Mouse (Mus musculus): ENCODE data around the gene Fos. TPM values are rescaled to one million over a fixed set of nuclear protein-coding genes. Genes with fewer than 3 reads are reported as not detected.

Fos gene
- polyA plus RNA-seq, 1 experiment from 2014 or later: 11.2 TPM

GRCm38 (mm10) chr12:85499001-85499400 is 25.3 kb downstream of the Fos start:
- Histone ChIP-seq H3K4me2 (ENCODE audit: low read depth, low read length) (no peak overlapping the region), H3K9ac (ENCODE audit: low read depth, low read length) (no peak overlapping the region), H3K27ac (replicated peaks; ENCODE audit: low read depth, low read length) (no peak overlapping the region), H3K27me3 (replicated peaks; ENCODE audit: control insufficient read depth, insufficient read depth, low read length) (no peaks in the 10 kb centered on the region), H3K9me3 (ENCODE audit: control insufficient read depth, low read length) (0 out of 2 replicates have a peak, but pooled peaks cover 3% of the 10 kb centered on the region), H3K4me1 (ENCODE audit: control insufficient read depth, insufficient read depth, low read length) (no peaks in the 10 kb centered on the region), H3K4me3 (ENCODE audit: low read depth, low read length) (no peak overlapping the region), H3K36me3 (ENCODE audit: control insufficient read depth, insufficient read depth, low read length) (no peaks in the 10 kb centered on the region)
- ATAC-seq (ENCODE audit: low read depth) (no peak), DNase-seq (ENCODE audit: low spot score) (no peak)
- 69% methylated on average over 8 of the region's 8 CpGs for WGBS

- Histone ChIP-seq H3K27ac (replicated peaks; ENCODE audit: low read depth, low read length) (no peak overlapping the region), H3K4me2 (ENCODE audit: low read depth, low read length) (no peak overlapping the region), H3K4me3 (ENCODE audit: low read depth, low read length) (no peak overlapping the region), H3K4me1 (ENCODE audit: control insufficient read depth, insufficient read depth, low read length) (no peaks in the 10 kb centered on the region), H3K27me3 (replicated peaks; ENCODE audit: control insufficient read depth, insufficient read depth, low read length) (no peaks in the 10 kb centered on the region), H3K9me3 (ENCODE audit: control insufficient read depth, low read length) (peaks cover 10% of the 10 kb centered on the region; the same call in 1 of the 2 replicates), H3K36me3 (ENCODE audit: control insufficient read depth, insufficient read depth, low read length) (no peaks in the 10 kb centered on the region), H3K9ac (ENCODE audit: low read depth, low read length) (no peak overlapping the region)
- ATAC-seq (ENCODE audit: low read depth) (no peak), DNase-seq (ENCODE audit: low spot score) (no peak)
- WGBS: 92% methylated on average over 4 of the region's 4 CpGs
These were observed 29.0 kb downstream of the Fos start for GRCm38 (mm10) chr12:85502682-85503081.

- H3K4me3 ChIP-seq (ENCODE audit: low read depth, low read length): no peak overlapping the region
- peaks cover 8% of the 10 kb centered on the region; the same call in 1 of the 2 replicates for H3K9me3 ChIP-seq (ENCODE audit: control insufficient read depth, low read length)
- H3K27me3 ChIP-seq (replicated peaks; ENCODE audit: control insufficient read depth, insufficient read depth, low read length): no peaks in the 10 kb centered on the region
- H3K9ac ChIP-seq (ENCODE audit: low read depth, low read length): no peak overlapping the region
- DNase-seq (ENCODE audit: low spot score): no peak
- H3K36me3 ChIP-seq (ENCODE audit: control insufficient read depth, insufficient read depth, low read length): no peaks in the 10 kb centered on the region
- no peak overlapping the region for H3K4me2 ChIP-seq (ENCODE audit: low read depth, low read length)
- H3K27ac ChIP-seq (replicated peaks; ENCODE audit: low read depth, low read length): no peak overlapping the region
- ATAC-seq (ENCODE audit: low read depth): no peak
- WGBS: 25% methylated on average over 3 of the region's 3 CpGs
- no peaks in the 10 kb centered on the region for H3K4me1 ChIP-seq (ENCODE audit: control insufficient read depth, insufficient read depth, low read length)
These were observed 34.5 kb downstream of the Fos start for GRCm38 (mm10) chr12:85508235-85508634.

GRCm38 (mm10) chr12:85510013-85510412 is 36.3 kb downstream of the Fos start:
- H3K9me3 ChIP-seq (ENCODE audit: control insufficient read depth, low read length): peaks cover 8% of the 10 kb centered on the region; the same call in 1 of the 2 replicates
- no peak for ATAC-seq (ENCODE audit: low read depth)

GRCm38 (mm10) chr12:85513789-85514447 is 40.2 kb downstream of the Fos start:
- Histone ChIP-seq H3K36me3 (ENCODE audit: control insufficient read depth, insufficient read depth, low read length) (no peaks in the 10 kb centered on the region), H3K9ac (ENCODE audit: low read depth, low read length) (no peak overlapping the region), H3K27ac (replicated peaks; ENCODE audit: low read depth, low read length) (no peak overlapping the region), H3K4me3 (ENCODE audit: low read depth, low read length) (no peak overlapping the region), H3K27me3 (replicated peaks; ENCODE audit: control insufficient read depth, insufficient read depth, low read length) (no peaks in the 10 kb centered on the region), H3K4me2 (ENCODE audit: low read depth, low read length) (no peak overlapping the region), H3K9me3 (ENCODE audit: control insufficient read depth, low read length) (no peaks in the 10 kb centered on the region), H3K4me1 (ENCODE audit: control insufficient read depth, insufficient read depth, low read length) (no peaks in the 10 kb centered on the region)
- ATAC-seq (ENCODE audit: low read depth) (no peak), DNase-seq (ENCODE audit: low spot score) (no peak)
- WGBS: 77% methylated on average over 6 of the region's 6 CpGs

More at GRCm38 (mm10) chr12:85510013-85510412, 36.3 kb downstream of the Fos start:
- H3K36me3 ChIP-seq (ENCODE audit: control insufficient read depth, insufficient read depth, low read length): no peaks in the 10 kb centered on the region
- WGBS: 94% methylated on average over 2 of the region's 2 CpGs
- no peak for DNase-seq (ENCODE audit: low spot score)
- no peak overlapping the region for H3K27ac ChIP-seq (replicated peaks; ENCODE audit: low read depth, low read length)
- H3K27me3 ChIP-seq (replicated peaks; ENCODE audit: control insufficient read depth, insufficient read depth, low read length): no peaks in the 10 kb centered on the region
- no peak overlapping the region for H3K9ac ChIP-seq (ENCODE audit: low read depth, low read length)
- no peak overlapping the region for H3K4me2 ChIP-seq (ENCODE audit: low read depth, low read length)
- H3K4me3 ChIP-seq (ENCODE audit: low read depth, low read length): no peak overlapping the region
- no peaks in the 10 kb centered on the region for H3K4me1 ChIP-seq (ENCODE audit: control insufficient read depth, insufficient read depth, low read length)

GRCm38 (mm10) chr12:85514958-85515357 is 41.3 kb downstream of the Fos start:
- Histone ChIP-seq H3K27me3 (replicated peaks; ENCODE audit: control insufficient read depth, insufficient read depth, low read length) (no peaks in the 10 kb centered on the region), H3K4me1 (ENCODE audit: control insufficient read depth, insufficient read depth, low read length) (no peaks in the 10 kb centered on the region), H3K36me3 (ENCODE audit: control insufficient read depth, insufficient read depth, low read length) (no peaks in the 10 kb centered on the region), H3K4me3 (ENCODE audit: low read depth, low read length) (no peak overlapping the region), H3K27ac (replicated peaks; ENCODE audit: low read depth, low read length) (no peak overlapping the region), H3K4me2 (ENCODE audit: low read depth, low read length) (no peak overlapping the region), H3K9me3 (ENCODE audit: control insufficient read depth, low read length) (no peaks in the 10 kb centered on the region), H3K9ac (ENCODE audit: low read depth, low read length) (no peak overlapping the region)
- ATAC-seq (ENCODE audit: low read depth): no peak
- 41% methylated on average over 5 of the region's 5 CpGs for WGBS
- DNase-seq (ENCODE audit: low spot score): no peak

- no peak overlapping the region for H3K27ac ChIP-seq (replicated peaks; ENCODE audit: low read depth, low read length)
- WGBS: 62% methylated on average over 3 of the region's 3 CpGs
- no peak for ATAC-seq (ENCODE audit: low read depth)
These were observed 42.2 kb downstream of the Fos start for GRCm38 (mm10) chr12:85515865-85516264.

GRCm38 (mm10) chr12:85517339-85517738 is 43.6 kb downstream of the Fos start:
- Histone ChIP-seq H3K9ac (ENCODE audit: low read depth, low read length) (no peak overlapping the region), H3K4me3 (ENCODE audit: low read depth, low read length) (no peak overlapping the region), H3K36me3 (ENCODE audit: control insufficient read depth, insufficient read depth, low read length) (no peaks in the 10 kb centered on the region), H3K27ac (replicated peaks; ENCODE audit: low read depth, low read length) (no peak overlapping the region), H3K27me3 (replicated peaks; ENCODE audit: control insufficient read depth, insufficient read depth, low read length) (no peaks in the 10 kb centered on the region), H3K4me2 (ENCODE audit: low read depth, low read length) (no peak overlapping the region), H3K4me1 (ENCODE audit: control insufficient read depth, insufficient read depth, low read length) (no peaks in the 10 kb centered on the region), H3K9me3 (ENCODE audit: control insufficient read depth, low read length) (no peaks in the 10 kb centered on the region)
- DNase-seq (ENCODE audit: low spot score): no peak
- WGBS: 95% methylated on average over 13 of the region's 13 CpGs
- ATAC-seq (ENCODE audit: low read depth): no peak

More at GRCm38 (mm10) chr12:85515865-85516264, 42.2 kb downstream of the Fos start:
- Histone ChIP-seq H3K9me3 (ENCODE audit: control insufficient read depth, low read length) (no peaks in the 10 kb centered on the region), H3K4me1 (ENCODE audit: control insufficient read depth, insufficient read depth, low read length) (no peaks in the 10 kb centered on the region), H3K36me3 (ENCODE audit: control insufficient read depth, insufficient read depth, low read length) (no peaks in the 10 kb centered on the region), H3K27me3 (replicated peaks; ENCODE audit: control insufficient read depth, insufficient read depth, low read length) (no peaks in the 10 kb centered on the region), H3K4me2 (ENCODE audit: low read depth, low read length) (no peak overlapping the region), H3K9ac (ENCODE audit: low read depth, low read length) (no peak overlapping the region), H3K4me3 (ENCODE audit: low read depth, low read length) (no peak overlapping the region)
- no peak for DNase-seq (ENCODE audit: low spot score)

- Histone ChIP-seq H3K9ac (ENCODE audit: low read depth, low read length) (no peak overlapping the region), H3K36me3 (ENCODE audit: control insufficient read depth, insufficient read depth, low read length) (no peaks in the 10 kb centered on the region), H3K4me3 (ENCODE audit: low read depth, low read length) (no peak overlapping the region), H3K27me3 (replicated peaks; ENCODE audit: control insufficient read depth, insufficient read depth, low read length) (no peaks in the 10 kb centered on the region), H3K4me2 (ENCODE audit: low read depth, low read length) (no peak overlapping the region), H3K27ac (replicated peaks; ENCODE audit: low read depth, low read length) (no peak overlapping the region), H3K4me1 (ENCODE audit: control insufficient read depth, insufficient read depth, low read length) (0 out of 2 replicates have a peak, but pooled peaks cover 1% of the 10 kb centered on the region), H3K9me3 (ENCODE audit: control insufficient read depth, low read length) (no peaks in the 10 kb centered on the region)
- 74% methylated on average over 5 of the region's 5 CpGs for WGBS
- ATAC-seq (ENCODE audit: low read depth): no peak
- no peak for DNase-seq (ENCODE audit: low spot score)
These were observed 44.3 kb downstream of the Fos start for GRCm38 (mm10) chr12:85518009-85518408.

Data from embryonic facial prominence, embryonic 14.5 days (tissue).